Mouse (Mus musculus) limb, embryonic 14.5 days (tissue): ENCODE measurements around the gene Psmd9. TPM values are rescaled to one million over a fixed set of nuclear protein-coding genes. Genes with fewer than 3 reads are reported as not detected.
A peak's percentile ranks its signal among the peaks of the same experiment; 100 is the strongest.
"Not testable (repeated sequence)": the region's sequence is repeated elsewhere in the genome, so short reads cannot be mapped to it uniquely, and the experiment has no call there.

Experiments used
- ATAC-seq: fragments of 200-750 bp; cut with Nextera tagmentation; 2 replicates; pipeline ENCODE4 v1.8.0; 2017; ENCODE audit warnings: low read depth, moderate number of reproducible peaks, moderate TSS enrichment; ENCODE audit not compliant: low FRiP score
- DNase-seq: peaks from one replicate; pipeline ENCODE4 v3.0.0-alpha.2; 2015; ENCODE audit warnings: low spot score
- H3K27ac ChIP-seq: fragments of 300-500 bp; sonication (generic); replicated peaks from 2 replicates; pipeline ENCODE4 v1.5.1; 2014; ENCODE audit warnings: low read depth, mild to moderate bottlenecking, low read length, moderate library complexity, mixed read lengths
- H3K27me3 ChIP-seq: fragments of 300-500 bp; sonication (generic); 2 replicates; pipeline ENCODE4 v1.6.1; 2014; ENCODE audit warnings: low read length, mixed read lengths; ENCODE audit not compliant: control insufficient read depth, insufficient read depth
- H3K36me3 ChIP-seq: fragments of 300-500 bp; sonication (generic); 2 replicates; pipeline ENCODE4 v1.6.1; 2014; ENCODE audit warnings: mild to moderate bottlenecking, low read length, moderate library complexity, mixed read lengths; ENCODE audit not compliant: control insufficient read depth, insufficient read depth
- H3K4me1 ChIP-seq: fragments of 300-500 bp; sonication (generic); 2 replicates; pipeline ENCODE4 v1.6.1; 2014; ENCODE audit warnings: antibody characterized with exemption, low read length, mixed read lengths; ENCODE audit not compliant: control insufficient read depth, insufficient read depth
- H3K4me2 ChIP-seq: fragments of 300-500 bp; sonication (generic); replicated peaks from 2 replicates; pipeline ENCODE4 v1.6.1; 2014; ENCODE audit warnings: low read depth, mild to moderate bottlenecking, low read length, moderate library complexity; ENCODE audit not compliant: severe bottlenecking
- H3K4me3 ChIP-seq: fragments of 300-500 bp; sonication (generic); replicated peaks from 2 replicates; pipeline ENCODE4 v1.5.1; 2014; ENCODE audit warnings: low read length
- H3K9ac ChIP-seq: fragments of 300-500 bp; sonication (generic); 2 replicates; pipeline ENCODE4 v1.6.1; 2014; ENCODE audit warnings: mild to moderate bottlenecking, low read depth, low read length, moderate library complexity; ENCODE audit not compliant: severe bottlenecking
- H3K9me3 ChIP-seq: fragments of 300-500 bp; sonication (generic); 2 replicates; pipeline ENCODE4 v1.6.1; 2016; ENCODE audit warnings: low read length; ENCODE audit not compliant: control insufficient read depth
- POLR2A ChIP-seq: fragments of 200-500 bp; IDR thresholded peaks from 2 replicates; pipeline ENCODE4 v1.8.0; 2012; ENCODE audit warnings: inconsistent platforms, mild to moderate bottlenecking, moderate library complexity, borderline replicate concordance; ENCODE audit not compliant: insufficient read depth, insufficient read length; ENCODE audit errors: extremely low read depth
- WGBS: fragments of 180-500 bp; shearing (Covaris S2); extraction: QIAGEN DNeasy Blood & Tissue Kit; methylation state at CpG from one replicate; pipeline ENCODE4 v1.1.7; 2014; 5-methylcytosine and 5-hydroxymethylcytosine counted together
- polyA plus RNA-seq, 2 experiments: library from polyadenylated mRNA; depleted of rRNA in 1 of 2; stranded (reverse) in 1 of 2; unstranded in 1 of 2; fragments of >200 nt; fragmentation: Nextera tagmentation in 1 of 2; extraction: Ambion mirVana in 1 of 2; gene quantifications; 2 replicates each; pipeline versions ENCODE4 v1.2.1 to v1.2.3; 2012 to 2014

Gene Psmd9
- polyA plus RNA-seq, 2 experiments: 44.0 to 65.1 TPM

DNA sequence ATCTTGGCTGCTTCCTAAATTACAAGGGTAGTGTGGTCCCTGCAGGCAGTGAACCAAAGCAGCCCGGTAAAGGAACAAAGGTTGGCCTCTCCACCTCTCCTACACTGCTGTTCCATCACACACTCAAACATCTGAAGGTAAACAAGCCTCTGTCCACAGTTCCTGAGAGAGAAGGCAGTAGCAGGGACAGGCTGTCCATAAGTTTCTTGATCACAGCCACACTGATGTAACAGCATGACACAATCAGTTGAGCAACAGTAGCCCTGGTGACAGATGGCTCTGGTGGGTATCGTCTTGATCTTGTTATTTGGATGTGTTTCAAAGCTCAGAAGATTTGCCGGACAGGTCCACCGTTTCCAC lies 53.8 kb downstream of the Psmd9 start:
- TF ChIP-seq POLR2A: no peak
- WGBS: 83% methylated on average over 4 of the region's 4 CpGs

GRCm38 (mm10) chr5:123223861-123224260 lies 54.6 kb downstream of the Psmd9 start:
- H3K4me2 ChIP-seq, H3K4me1 ChIP-seq, ATAC-seq, DNase-seq, H3K4me3 ChIP-seq, H3K9me3 ChIP-seq, H3K27ac ChIP-seq, H3K9ac ChIP-seq, H3K36me3 ChIP-seq, H3K27me3 ChIP-seq: not testable (repeated sequence)
- 53% methylated on average over 6 of the region's 6 CpGs for WGBS

More for the DNA sequence above, 53.8 kb downstream of the Psmd9 start:
- Histone ChIP-seq H3K36me3 (no peaks in the 10 kb centered on the region), H3K4me2 (no peak overlapping the region), H3K9me3 (no peaks in the 10 kb centered on the region), H3K9ac (no peak overlapping the region), H3K27me3 (no peaks in the 10 kb centered on the region), H3K4me3 (no peak overlapping the region), H3K27ac (no peak overlapping the region), H3K4me1 (no peaks in the 10 kb centered on the region)
- ATAC-seq (no peak), DNase-seq (no peak)

DNA sequence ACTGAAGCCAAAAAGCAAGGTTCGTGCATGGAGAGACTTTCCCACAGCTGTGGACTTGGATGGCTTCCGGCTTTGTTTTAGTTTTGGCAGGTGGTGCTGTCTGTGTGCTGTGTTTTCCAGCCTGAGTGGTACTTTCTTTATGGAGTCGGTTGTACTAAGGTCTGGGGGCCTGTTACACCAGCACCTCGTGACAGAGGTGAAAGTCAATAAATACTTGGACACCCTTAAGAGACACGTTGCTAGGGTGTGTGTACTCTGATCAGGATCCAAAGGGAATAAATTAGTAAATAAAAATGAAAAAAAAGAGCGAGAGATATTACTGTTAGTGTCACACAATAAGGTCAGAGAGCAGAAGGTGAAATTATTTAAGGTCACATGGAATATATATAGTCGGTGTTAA lies 57.6 kb downstream of the Psmd9 start:
- Histone ChIP-seq H3K9ac (no peak overlapping the region), H3K36me3 (peaks cover 6% of the 10 kb centered on the region), H3K4me2 (no peak overlapping the region), H3K27me3 (no peaks in the 10 kb centered on the region), H3K4me3 (no peak overlapping the region), H3K9me3 (no peaks in the 10 kb centered on the region), H3K4me1 (peaks cover 3% of the 10 kb centered on the region; the same call in 1 of the 2 replicates), H3K27ac (no peak overlapping the region)
- DNase-seq: no peak
- TF ChIP-seq POLR2A: no peak
- 86% methylated on average over 7 of the region's 7 CpGs for WGBS
- ATAC-seq: no peak

- Histone ChIP-seq H3K4me3 (peak overlapping the region; percentile 80), H3K4me1 (peaks cover 3% of the 10 kb centered on the region; the same call in 1 of the 2 replicates), H3K36me3 (peaks cover 6% of the 10 kb centered on the region), H3K27me3 (no peaks in the 10 kb centered on the region), H3K27ac (peak overlapping the region; percentile 38; the same call in 1 of the 2 replicates), H3K9ac (peak overlapping the region; percentile 89), H3K4me2 (peak overlapping the region; percentile 78), H3K9me3 (no peaks in the 10 kb centered on the region)
- ATAC-seq: peak; percentile 93
- peak; percentile 92 for DNase-seq
- TF ChIP-seq POLR2A: peak; percentile 47; the same call in 1 of the 2 replicates
- 3% methylated on average over 42 of the region's 42 CpGs for whole genome bisulfite sequencing
Observed at GRCm38 (mm10) chr5:123227762-123228523, 58.7 kb downstream of the Psmd9 start.

- ATAC-seq: no peak
- peak overlapping the region; percentile 80 for H3K4me3 ChIP-seq
- peak overlapping the region; percentile 78 for H3K4me2 ChIP-seq
- H3K36me3 ChIP-seq: peaks cover 8% of the 10 kb centered on the region
- 6% methylated on average over 15 of the region's 15 CpGs for WGBS
- H3K27ac ChIP-seq: peak overlapping the region; percentile 38; the same call in 1 of the 2 replicates
- H3K27me3 ChIP-seq: no peaks in the 10 kb centered on the region
- H3K9me3 ChIP-seq: no peaks in the 10 kb centered on the region
- peaks cover 3% of the 10 kb centered on the region; the same call in 1 of the 2 replicates for H3K4me1 ChIP-seq
- TF ChIP-seq POLR2A: no peak
- no peak for DNase-seq
- H3K9ac ChIP-seq: peak overlapping the region; percentile 89
Observed at GRCm38 (mm10) chr5:123228524-123228922, 59.3 kb downstream of the Psmd9 start.

DNA sequence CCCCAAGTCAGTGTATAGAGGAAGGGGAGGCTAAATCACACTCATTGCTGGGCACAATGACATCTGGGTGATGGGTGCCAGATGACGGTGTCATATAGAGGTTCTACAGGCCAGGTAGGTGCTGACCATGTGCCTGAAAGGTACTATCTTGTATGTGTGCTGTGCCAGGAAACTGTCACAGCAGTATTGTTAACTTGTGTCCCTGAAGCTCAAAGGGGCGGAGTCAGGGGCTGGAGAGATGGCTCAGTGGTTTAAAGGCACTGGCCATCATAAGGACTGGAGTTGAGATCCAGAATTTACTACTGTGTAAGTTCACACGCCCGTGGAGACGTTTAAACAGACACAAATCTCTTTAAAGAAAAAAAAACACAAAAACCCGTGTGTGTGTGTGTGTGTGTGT lies 60.1 kb downstream of the Psmd9 start:
- Histone ChIP-seq H3K9me3 (no peaks in the 10 kb centered on the region), H3K4me1 (peaks cover 3% of the 10 kb centered on the region; the same call in 1 of the 2 replicates), H3K27me3 (no peaks in the 10 kb centered on the region), H3K36me3 (peaks cover 8% of the 10 kb centered on the region), H3K4me3 (no peak overlapping the region), H3K4me2 (peak overlapping the region; percentile 78; the same call in 1 of the 2 replicates), H3K27ac (no peak overlapping the region), H3K9ac (no peak overlapping the region)
- 86% methylated on average over 6 of the region's 6 CpGs for WGBS
- TF ChIP-seq POLR2A: no peak
- no peak for DNase-seq
- ATAC-seq: no peak
